Mouse (Mus musculus): ENCODE results near the gene Cabp2. TPM values are rescaled to one million over a fixed set of nuclear protein-coding genes. Genes with fewer than 3 reads are reported as not detected.
"Not testable (repeated sequence)": the region's sequence is repeated elsewhere in the genome, so short reads cannot be mapped to it uniquely, and the experiment has no call there.

Gene Cabp2
- total RNA-seq, 4 experiments from 2014 or later: not detected

- no peak for DNase-seq (ENCODE audit: low spot score)
Observed at GRCm38 (mm10) chr19:4055947-4056693, 25.3 kb upstream of the Cabp2 start.

- no peak for DNase-seq (ENCODE audit: low spot score)
Observed at GRCm38 (mm10) chr19:4056727-4057126, 24.7 kb upstream of the Cabp2 start.

- no peak for DNase-seq (ENCODE audit: low spot score)
Observed at GRCm38 (mm10) chr19:4057389-4057788, 24.0 kb upstream of the Cabp2 start.

- no peak for DNase-seq (ENCODE audit: low spot score)
Observed at GRCm38 (mm10) chr19:4057962-4058361, 23.4 kb upstream of the Cabp2 start.

GRCm38 (mm10) chr19:4058581-4058980 is 22.8 kb upstream of the Cabp2 start:
- DNase-seq (ENCODE audit: low spot score): no peak

GRCm38 (mm10) chr19:4059069-4059740 is 22.2 kb upstream of the Cabp2 start, which contains the start of gene Gstp3:
Gene Gstp3, minus strand, starts transcription at chr19:4059569.
- DNase-seq (ENCODE audit: low spot score): no peak

- not testable (repeated sequence) for DNase-seq (ENCODE audit: low spot score)
Observed at GRCm38 (mm10) chr19:4060044-4060898, 21.1 kb upstream of the Cabp2 start.

GRCm38 (mm10) chr19:4060899-4061465 is 20.4 kb upstream of the Cabp2 start:
- no peak for DNase-seq (ENCODE audit: low spot score)

GRCm38 (mm10) chr19:4063357-4063756 is 18.0 kb upstream of the Cabp2 start:
- DNase-seq (ENCODE audit: low spot score): not testable (repeated sequence)

- not testable (repeated sequence) for DNase-seq (ENCODE audit: low spot score)
Observed at GRCm38 (mm10) chr19:4064501-4064900, 16.9 kb upstream of the Cabp2 start.

GRCm38 (mm10) chr19:4066280-4066679 is 15.1 kb upstream of the Cabp2 start:
- DNase-seq (ENCODE audit: low spot score): no peak

GRCm38 (mm10) chr19:4066877-4067276 is 14.5 kb upstream of the Cabp2 start:
- no peak for DNase-seq (ENCODE audit: low spot score)

- not testable (repeated sequence) for DNase-seq (ENCODE audit: low spot score)
Observed at GRCm38 (mm10) chr19:4068242-4068641, 13.1 kb upstream of the Cabp2 start.

GRCm38 (mm10) chr19:4068717-4069410 is 12.5 kb upstream of the Cabp2 start:
- DNase-seq (ENCODE audit: low spot score): no peak

- DNase-seq (ENCODE audit: low spot score): no peak
Observed at GRCm38 (mm10) chr19:4070311-4070710, 11.1 kb upstream of the Cabp2 start.

- no peak for DNase-seq (ENCODE audit: low spot score)
Observed at GRCm38 (mm10) chr19:4070756-4071155, 10.6 kb upstream of the Cabp2 start.

- no peak for DNase-seq (ENCODE audit: low spot score)
Observed at GRCm38 (mm10) chr19:4071406-4071805, 10.0 kb upstream of the Cabp2 start.

- no peak for DNase-seq (ENCODE audit: low spot score)
Observed at GRCm38 (mm10) chr19:4072706-4073424, 8.5 kb upstream of the Cabp2 start.

- no peak for DNase-seq (ENCODE audit: low spot score)
Observed at GRCm38 (mm10) chr19:4075531-4075930, 5.8 kb upstream of the Cabp2 start.

GRCm38 (mm10) chr19:4079594-4079993 is 1.8 kb upstream of the Cabp2 start:
- DNase-seq (ENCODE audit: low spot score): no peak

Data from heart, adult 8-10 months (tissue).